Mouse (Mus musculus) lung, postnatal 0 days (tissue): ENCODE measurements around the gene Iapp. TPM values are rescaled to one million over a fixed set of nuclear protein-coding genes. Genes with fewer than 3 reads are reported as not detected.
"Not testable (repeated sequence)": the region's sequence is repeated elsewhere in the genome, so short reads cannot be mapped to it uniquely, and the experiment has no call there.

Experiments used
- ATAC-seq: fragments of 200-750 bp; cut with Nextera tagmentation; 2 replicates; pipeline ENCODE4 v1.8.0; 2017; ENCODE audit warnings: moderate library complexity
- DNase-seq: peaks from one replicate; pipeline ENCODE4 v3.0.0-alpha.2; 2016; ENCODE audit warnings: low spot score
- H3K27ac ChIP-seq: fragments of 300-500 bp; sonication (generic); 2 replicates; pipeline ENCODE4 v1.5.1; 2014; ENCODE audit warnings: antibody characterized with exemption, mild to moderate bottlenecking, low read length, mixed read lengths
- H3K27me3 ChIP-seq: fragments of 300-500 bp; sonication (generic); replicated peaks from 2 replicates; pipeline ENCODE4 v1.6.1; 2014; ENCODE audit warnings: low read length, mixed read lengths; ENCODE audit not compliant: insufficient read depth
- H3K36me3 ChIP-seq: fragments of 300-500 bp; sonication (generic); 2 replicates; pipeline ENCODE4 v1.6.1; 2014; ENCODE audit warnings: low read length, mixed read lengths; ENCODE audit not compliant: insufficient read depth
- H3K4me1 ChIP-seq: fragments of 300-500 bp; sonication (generic); 2 replicates; pipeline ENCODE4 v1.6.1; 2014; ENCODE audit warnings: antibody characterized with exemption, low read depth, low read length, mixed read lengths; ENCODE audit not compliant: insufficient read depth
- H3K4me2 ChIP-seq: fragments of 300-500 bp; sonication (generic); replicated peaks from 2 replicates; pipeline ENCODE4 v1.6.1; 2014; ENCODE audit warnings: low read depth, mild to moderate bottlenecking, low read length, moderate library complexity, mixed read lengths
- H3K4me3 ChIP-seq: fragments of 300-500 bp; sonication (generic); 2 replicates; pipeline ENCODE4 v1.5.1; 2014; ENCODE audit warnings: low read depth, low read length
- H3K9ac ChIP-seq: fragments of 300-500 bp; sonication (generic); replicated peaks from 2 replicates; pipeline ENCODE4 v1.6.1; 2014; ENCODE audit warnings: low read depth, mild to moderate bottlenecking
- H3K9me3 ChIP-seq: fragments of 300-500 bp; sonication (generic); 2 replicates; pipeline ENCODE4 v1.6.1; 2016; ENCODE audit warnings: low read length, mixed read lengths
- CTCF ChIP-seq: IDR thresholded peaks from 2 replicates; pipeline ENCODE4 v1.5.1; 2016; ENCODE audit warnings: antibody characterized with exemption, mild to moderate bottlenecking
- EP300 ChIP-seq: IDR thresholded peaks from 2 replicates; pipeline ENCODE4 v1.6.1; 2016; ENCODE audit warnings: antibody characterized with exemption, mild to moderate bottlenecking, control low read depth
- WGBS: fragments of 180-500 bp; shearing (Covaris S2); extraction: QIAGEN DNeasy Blood & Tissue Kit; methylation state at CpG from one replicate; pipeline ENCODE4 v1.1.7; 2014; 5-methylcytosine and 5-hydroxymethylcytosine counted together
- polyA plus RNA-seq: library from polyadenylated mRNA; unstranded; fragments of >200 nt; fragmentation: Nextera tagmentation; extraction: Ambion mirVana; gene quantifications from 2 replicates; pipeline ENCODE4 v1.2.1, GENCODE M21; 2015

Iapp gene
- polyA plus RNA-seq, result 0.19 and 0.48 TPM in 2 replicates

DNA sequence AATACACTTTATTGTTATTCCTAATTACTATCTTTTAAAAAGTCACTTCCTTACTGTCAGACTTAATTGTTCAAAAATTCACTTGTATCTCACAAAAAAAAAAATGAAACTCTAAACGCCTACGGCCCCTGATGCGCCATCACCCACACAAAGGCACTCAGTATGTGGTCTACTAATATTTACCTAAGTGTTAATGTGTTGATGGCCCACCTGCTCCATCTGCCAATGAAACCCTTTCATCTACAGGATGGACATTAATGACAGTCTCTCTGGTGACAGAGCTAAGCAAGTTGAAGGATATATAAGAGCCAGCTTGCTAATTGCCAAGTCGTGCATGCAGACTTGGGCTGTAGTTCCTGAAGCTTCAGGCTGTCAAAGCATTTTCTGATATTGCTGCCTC, at the start of gene Iapp:
Gene Iapp, plus strand, starts transcription at position 326 of the 400 bp plus-strand sequence.
- Histone ChIP-seq H3K4me3 (no peak within 1 kb of the TSS), H3K9ac (no peak within 1 kb of the TSS), H3K36me3 (no peaks in the 10 kb centered on the region), H3K4me1 (no peaks in the 10 kb centered on the region), H3K9me3 (no peaks in the 10 kb centered on the region), H3K27me3 (no peaks in the 10 kb centered on the region), H3K27ac (no peak within 1 kb of the TSS), H3K4me2 (no peak within 1 kb of the TSS)
- 39% methylated on average over 4 of the region's 4 CpGs for WGBS
- no peak for DNase-seq
- no peak for TF ChIP-seq CTCF
- no peak for TF ChIP-seq EP300
- no peak for ATAC-seq

DNA sequence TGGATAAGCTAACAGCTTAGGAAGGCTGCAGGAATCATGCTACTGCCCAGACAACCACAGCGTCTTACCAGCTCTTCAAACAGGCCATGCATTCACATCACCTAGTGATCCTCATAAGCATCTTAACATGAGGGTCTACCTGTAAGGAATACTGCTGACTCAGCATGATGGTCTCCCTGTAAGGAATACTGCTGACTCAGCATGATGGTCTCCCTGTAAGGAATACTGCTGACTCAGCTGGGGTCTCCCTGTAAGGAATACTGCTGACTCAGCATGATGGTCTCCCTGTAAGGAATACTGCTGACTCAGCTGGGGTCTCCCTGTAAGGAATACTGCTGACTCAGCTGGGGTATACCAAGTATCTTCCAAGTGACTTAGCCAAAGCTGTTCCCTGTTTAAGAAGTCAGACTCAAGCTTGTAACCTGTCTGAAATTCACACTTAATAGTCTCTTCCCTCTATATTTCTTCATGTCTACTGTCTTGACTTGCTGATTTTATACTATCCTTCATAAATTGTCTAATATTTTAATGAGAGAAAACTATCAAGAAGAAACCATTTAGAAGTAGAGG, 47.4 kb upstream of the Iapp start:
- DNase-seq, H3K9ac ChIP-seq, H3K4me3 ChIP-seq, ATAC-seq, H3K4me1 ChIP-seq, H3K27ac ChIP-seq, H3K4me2 ChIP-seq, H3K9me3 ChIP-seq, H3K27me3 ChIP-seq, H3K36me3 ChIP-seq: not testable (repeated sequence)
- 83% methylated on average over 1 of the region's 1 CpGs for WGBS

DNA sequence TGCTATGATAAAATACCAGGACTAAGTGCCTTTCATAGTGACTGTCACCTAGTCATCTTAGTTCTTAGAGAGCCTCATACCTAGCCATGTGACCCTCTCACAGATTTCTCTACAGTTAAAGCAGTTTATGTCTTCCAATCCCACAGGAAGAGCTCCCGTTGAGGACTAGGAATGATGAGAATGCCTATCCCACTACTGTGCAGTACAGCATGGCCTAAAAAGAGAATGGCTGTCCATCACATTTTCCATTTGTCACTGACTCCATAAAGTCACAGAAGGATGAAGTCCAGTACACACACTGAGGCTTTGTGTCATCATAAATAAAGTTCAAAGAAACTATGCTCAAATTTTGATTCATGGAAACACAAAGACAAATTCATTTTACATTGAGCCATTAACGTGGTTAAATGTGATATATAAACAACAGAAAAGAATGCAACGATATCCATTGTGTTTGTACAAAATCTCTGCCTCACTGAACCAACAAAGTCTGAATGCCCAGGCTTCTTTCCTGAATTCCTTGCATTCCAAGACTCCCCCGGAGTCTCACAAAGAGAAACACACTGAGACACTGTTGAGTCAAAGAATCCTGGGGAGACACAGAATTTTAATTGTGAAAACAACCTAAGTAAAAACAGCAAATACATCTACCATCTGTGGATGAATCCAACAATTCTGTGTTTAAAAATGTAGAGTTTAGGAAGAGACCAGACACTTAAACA, 22.3 kb upstream of the Iapp start:
- Histone ChIP-seq H3K27me3 (no peaks in the 10 kb centered on the region), H3K4me1 (no peaks in the 10 kb centered on the region), H3K27ac (no peak overlapping the region), H3K36me3 (no peaks in the 10 kb centered on the region), H3K9me3 (no peaks in the 10 kb centered on the region), H3K4me3 (no peak overlapping the region), H3K4me2 (no peak overlapping the region), H3K9ac (no peak overlapping the region)
- 9% methylated on average over 4 of the region's 4 CpGs for WGBS
- no peak for DNase-seq
- no peak for TF ChIP-seq CTCF
- no peak for TF ChIP-seq EP300
- no peak for ATAC-seq

DNA sequence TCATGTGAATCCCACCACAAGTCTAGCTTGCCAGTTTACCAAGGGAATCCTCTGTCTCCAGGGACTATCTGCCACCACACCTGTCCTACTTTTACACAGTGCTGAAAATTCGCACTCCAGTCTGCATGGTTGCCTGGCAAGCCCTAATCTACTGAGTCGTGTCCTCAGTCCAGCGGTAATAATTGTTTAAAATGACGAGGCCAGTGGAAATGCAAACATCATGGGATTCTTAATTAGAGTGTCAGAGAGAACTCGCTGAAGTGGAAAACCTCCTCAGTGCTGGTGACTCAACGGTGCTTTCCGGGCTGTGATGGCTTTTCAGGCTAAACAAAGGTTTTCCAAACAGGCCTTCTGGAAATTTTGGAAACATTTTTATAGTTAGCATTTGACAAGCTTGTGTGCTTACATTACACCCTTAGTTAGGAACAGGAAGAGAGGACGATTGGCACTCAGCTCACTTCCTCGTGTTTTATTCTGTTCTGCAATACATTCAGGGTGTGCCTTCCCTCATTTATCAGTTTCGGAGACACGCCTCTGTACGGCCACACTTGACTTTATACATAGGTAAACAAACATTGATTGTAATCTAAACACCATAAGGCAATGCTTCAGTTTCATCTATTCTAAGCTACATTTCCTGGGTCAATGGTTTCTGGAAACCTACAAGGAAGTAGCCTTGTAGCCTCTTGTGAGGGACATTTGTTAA, 8.7 kb upstream of the Iapp start:
- Histone ChIP-seq H3K9ac (no peak overlapping the region), H3K27me3 (no peaks in the 10 kb centered on the region), H3K27ac (no peak overlapping the region), H3K4me1 (no peaks in the 10 kb centered on the region), H3K36me3 (no peaks in the 10 kb centered on the region), H3K4me2 (no peak overlapping the region), H3K4me3 (no peak overlapping the region), H3K9me3 (no peaks in the 10 kb centered on the region)
- ATAC-seq, result no peak
- 62% methylated on average over 12 of the region's 12 CpGs for WGBS
- DNase-seq, result peak; percentile 14
- no peak for TF ChIP-seq CTCF
- TF ChIP-seq EP300, result no peak

DNA sequence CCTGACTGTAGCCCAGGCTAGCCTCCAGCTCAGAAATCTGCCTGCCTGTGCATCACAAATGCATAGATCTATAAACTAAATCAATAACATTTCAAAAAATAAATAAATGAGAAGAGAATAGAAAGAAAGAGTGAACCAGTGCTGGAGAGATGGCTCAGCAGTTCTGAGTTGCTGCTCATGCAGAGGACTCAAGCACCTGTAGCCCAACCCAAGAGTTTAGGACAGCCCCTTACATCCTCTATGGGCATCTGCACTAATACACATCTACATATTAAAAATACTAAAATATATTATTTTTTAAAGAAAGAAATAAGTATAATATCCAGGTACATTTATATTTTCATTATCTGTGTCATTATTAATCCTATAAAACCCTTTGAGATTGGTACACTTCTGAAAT, 6.9 kb downstream of the Iapp start:
- no peak for ATAC-seq

DNA sequence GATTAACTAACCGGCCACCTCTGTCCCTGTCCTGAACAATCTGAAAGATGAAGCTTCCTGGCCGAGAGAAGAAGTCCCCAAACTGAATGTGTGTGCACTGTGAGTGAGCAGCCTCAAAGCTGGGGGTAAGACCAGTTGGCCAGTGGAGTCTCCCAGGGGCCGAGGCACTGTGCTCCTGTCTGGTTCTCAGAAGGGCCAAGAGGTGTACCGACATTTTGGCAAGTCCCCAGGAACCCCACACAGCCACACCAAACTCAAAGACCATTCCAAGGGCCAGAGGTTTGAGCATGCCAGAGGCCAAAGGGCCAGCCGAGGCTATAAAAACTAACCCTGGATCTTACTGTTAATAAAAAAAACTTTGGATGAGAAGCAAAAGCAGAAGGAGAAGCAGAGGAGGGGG, 16.1 kb downstream of the Iapp start:
- no peaks in the 10 kb centered on the region for H3K4me1 ChIP-seq
- H3K9me3 ChIP-seq, result no peaks in the 10 kb centered on the region
- H3K4me3 ChIP-seq, result no peak overlapping the region
- H3K9ac ChIP-seq, result no peak overlapping the region
- WGBS, result 68% methylated on average over 5 of the region's 5 CpGs
- TF ChIP-seq CTCF (no peak), EP300 (no peak)
- no peak overlapping the region for H3K27ac ChIP-seq
- ATAC-seq, result no peak
- no peaks in the 10 kb centered on the region for H3K36me3 ChIP-seq
- H3K27me3 ChIP-seq, result no peaks in the 10 kb centered on the region
- DNase-seq, result no peak
- no peak overlapping the region for H3K4me2 ChIP-seq

More for the DNA sequence above, 6.9 kb downstream of the Iapp start:
- no peaks in the 10 kb centered on the region for H3K9me3 ChIP-seq
- TF ChIP-seq EP300 (no peak), CTCF (no peak)
- no peaks in the 10 kb centered on the region for H3K27me3 ChIP-seq
- no peak overlapping the region for H3K4me3 ChIP-seq
- H3K9ac ChIP-seq, result no peak overlapping the region
- no peaks in the 10 kb centered on the region for H3K4me1 ChIP-seq
- H3K36me3 ChIP-seq, result no peaks in the 10 kb centered on the region
- DNase-seq, result no peak
- H3K4me2 ChIP-seq, result no peak overlapping the region
- H3K27ac ChIP-seq, result no peak overlapping the region
